ENCODE assay signal across 22 mouse cellular contexts in genomic region chr7:101616136-101616835, GRCm38 (mm10). TPM values are rescaled to one million over a fixed set of nuclear protein-coding genes. Genes with fewer than 3 reads are reported as not detected.
A peak's percentile ranks its signal among the peaks of the same experiment; 100 is the strongest.
DNase-seq lines count a peak whose midpoint lies in the region; ATAC-seq and TF ChIP-seq lines count a peak whose summit lies in the region.
"Had no signal": no experiment of that assay in that cellular context is flagged by ENCODE, and none has a peak within 500 bp of the region (broad histone marks: within the 10 kb centered on the region; RNA-seq: fewer than 3 reads in every experiment).

No protein-coding gene starts in this region.

- H3K9me3 ChIP-seq in liver, postnatal 0 days (ENCODE audit: low read length): no peaks in the 10 kb centered on the region
- H3K9me3 ChIP-seq: embryonic facial prominence, embryonic 10.5 days; heart, embryonic 15.5 days; hindbrain, embryonic 10.5 days had no signal

- H3K27me3 ChIP-seq in liver, postnatal 0 days (ENCODE audit: insufficient read depth, low read length): no peaks in the 10 kb centered on the region
- H3K27me3 ChIP-seq: heart, embryonic 15.5 days had no signal

- TF ChIP-seq CTCF in liver, postnatal 0 days (IDR thresholded peaks at IDR 0.05; ENCODE audit: low read depth): no peak

- H3K27ac ChIP-seq in brown adipose tissue, adult 24 weeks (replicated peaks; ENCODE audit: low read depth, low read length): peak overlapping the region; percentile 88
- peak overlapping the region; percentile 89 for H3K27ac ChIP-seq in liver, postnatal 0 days (ENCODE audit: low read depth)
- H3K27ac ChIP-seq: embryonic facial prominence, embryonic 10.5 days; heart, adult 2 months; heart, embryonic 15.5 days; hindbrain, embryonic 10.5 days; hindbrain, embryonic 14.5 days had no signal

- intact Hi-C loops in heart, postnatal 10 days (cut with DNase I): loop anchor here (5.0 kb wide), 2 partner anchors 169 to 189 kb away; no protein-coding TSS in a partner anchor

- H3K4me1 ChIP-seq in brown adipose tissue, adult 24 weeks (ENCODE audit: control insufficient read depth, insufficient read depth, insufficient read length, low read length): no peaks in the 10 kb centered on the region
- H3K4me1 ChIP-seq in liver, postnatal 0 days (ENCODE audit: insufficient read depth): peaks cover 5% of the 10 kb centered on the region; the same call in 1 of the 2 replicates
- H3K4me1 ChIP-seq: embryonic facial prominence, embryonic 10.5 days; hindbrain, embryonic 10.5 days had no signal

- peak; percentile 91 for ATAC-seq in liver, postnatal 0 days
- ATAC-seq: forebrain, embryonic 16.5 days had no signal

- H3K4me3 ChIP-seq in brown adipose tissue, adult 24 weeks (ENCODE audit: insufficient read depth, low read depth, low read length): no peak overlapping the region
- H3K4me3 ChIP-seq in liver, postnatal 0 days (ENCODE audit: low read depth, low read length): no peak overlapping the region
- H3K4me3 ChIP-seq: embryonic facial prominence, embryonic 10.5 days; heart, adult 2 months; heart, embryonic 15.5 days; hindbrain, embryonic 10.5 days had no signal

- no peak overlapping the region for H3K4me2 ChIP-seq in liver, postnatal 0 days (ENCODE audit: low read depth, low read length)
- H3K4me2 ChIP-seq: heart, embryonic 11.5 days; heart, embryonic 15.5 days; hindbrain, embryonic 14.5 days had no signal

- WGBS in liver, postnatal 0 days (ENCODE audit: insufficient replicate concordance): 51% methylated on average over 6 of the region's 6 CpGs

- peak; percentile 30 for DNase-seq in heart, adult 11 months
- DNase-seq in heart, postnatal 10 days: no peak
- DNase-seq in 3T3-L1 (ENCODE audit: low read depth, low spot score): peak; percentile 12
- DNase-seq in liver, postnatal 0 days: peak; percentile 21
- no peak for DNase-seq in layer of hippocampus, postnatal 25 days (ENCODE audit: extremely low spot score in 1 of 2, low spot score in 1 of 2)
- no peak for DNase-seq in layer of hippocampus, adult 11-12 months (ENCODE audit: low spot score)
- DNase-seq: cerebellum, adult 18-20 months; cerebellum, adult 9-11 months; gastrocnemius, postnatal 10 days; heart, adult 2 months had no signal

- no peak for TF ChIP-seq EP300 in liver, postnatal 0 days (IDR thresholded peaks at IDR 0.05; ENCODE audit: low read depth)

- H3K36me3 ChIP-seq in liver, postnatal 0 days (replicated peaks; ENCODE audit: insufficient read depth, low read length): no peaks in the 10 kb centered on the region
- H3K36me3 ChIP-seq: embryonic facial prominence, embryonic 10.5 days; heart, embryonic 15.5 days; hindbrain, embryonic 10.5 days had no signal

- H3K9ac ChIP-seq in liver, postnatal 0 days (replicated peaks): no peak overlapping the region
- H3K9ac ChIP-seq: heart, embryonic 15.5 days; hindbrain, embryonic 14.5 days had no signal

RNA-seq across cellular contexts. Expression of gene Art2b, which starts 30.9 kb away (rescaled TPM):
- not detected for total RNA-seq in heart, postnatal 10 days (2021)
- not detected in 2 replicates for polyA plus RNA-seq in brown adipose tissue, adult 24 weeks (2012; ENCODE audit: insufficient read depth, insufficient read length, missing spikeins)
- polyA plus RNA-seq in liver, postnatal 0 days (2015; fragmentation: Nextera tagmentation; extraction: Ambion mirVana): 0.05 and 0.07 TPM in 2 replicates
- not detected for total RNA-seq in layer of hippocampus, postnatal 25 days (2021)
- total RNA-seq: CH12.LX; gastrocnemius, postnatal 10 days; gastrocnemius, postnatal 4 days; heart, postnatal 25 days had no signal
- polyA plus RNA-seq: embryonic facial prominence, embryonic 10.5 days; embryonic facial prominence, embryonic 14.5 days; forebrain, embryonic 16.5 days; frontal cortex, adult 2 months; heart, embryonic 11.5 days; heart, embryonic 15.5 days; hindbrain, embryonic 10.5 days; hindbrain, embryonic 14.5 days had no signal

RNA-seq across cellular contexts. Expression of gene Clpb, which starts 47.1 kb away (rescaled TPM):
- total RNA-seq in heart, postnatal 10 days (2021): 10 to 100 TPM; 62.7 to 67.0 TPM
- 103 and 129 TPM in 2 replicates for polyA plus RNA-seq in brown adipose tissue, adult 24 weeks (2012; ENCODE audit: insufficient read depth, insufficient read length, missing spikeins)
- 15.1 and 16.3 TPM in 2 replicates for polyA plus RNA-seq in liver, postnatal 0 days (2015; fragmentation: Nextera tagmentation; extraction: Ambion mirVana)
- 10 to 100 TPM; 55.1 to 56.1 TPM for total RNA-seq in layer of hippocampus, postnatal 25 days (2021)

Comparison
In these comparisons a context has a peak if more than half of its experiments do, and no peak if none do; other contexts are left out.
1. DNase-seq: peak in heart, adult 11 months (single experiment), 3T3-L1 (single experiment) and liver, postnatal 0 days (single experiment); none in heart, postnatal 10 days (0 of 2), layer of hippocampus, postnatal 25 days (0 of 2) and layer of hippocampus, adult 11-12 months (single experiment).